11 mouse cellular contexts compared by ENCODE assay signal in genomic region chr4:86310806-86311730, GRCm38 (mm10).
DNase-seq lines count a peak whose midpoint lies in the region; ATAC-seq and TF ChIP-seq lines count a peak whose summit lies in the region.
"Had no signal": no experiment of that assay in that cellular context is flagged by ENCODE, and none has a peak within 500 bp of the region (broad histone marks: within the 10 kb centered on the region; RNA-seq: fewer than 3 reads in every experiment).

No protein-coding gene starts in this region.

- no peak for TF ChIP-seq CTCF in MEL (IDR thresholded peaks at IDR 0.05 in 2 of 3, conservative IDR thresholded peaks at IDR 0.05 in 1 of 3; ENCODE audit: control insufficient read depth in 1 of 3, insufficient read depth in 1 of 3, low read depth in 2 of 3, low read length in 3 of 3, poor library complexity in 1 of 3, severe bottlenecking in 1 of 3)

- H3K4me3 ChIP-seq in MEL (ENCODE audit: control insufficient read depth in 1 of 2, insufficient read depth in 1 of 2, low read depth in 2 of 2, low read length in 2 of 2): no peak overlapping the region
- no peak overlapping the region for H3K4me3 ChIP-seq in heart, embryonic 11.5 days (ENCODE audit: low read depth, low read length)
- H3K4me3 ChIP-seq: forebrain, embryonic 15.5 days; hindbrain, embryonic 12.5 days had no signal

- no peak overlapping the region for H3K27ac ChIP-seq in MEL (ENCODE audit: control insufficient read depth, low read depth, low read length)
- H3K27ac ChIP-seq in heart, embryonic 11.5 days (ENCODE audit: low read depth, low read length): peak overlapping the region; percentile 85
- H3K27ac ChIP-seq: forebrain, embryonic 15.5 days; hindbrain, embryonic 12.5 days had no signal

- no peaks in the 10 kb centered on the region for H3K27me3 ChIP-seq in MEL (ENCODE audit: control insufficient read depth in 1 of 2, insufficient read depth in 2 of 2, low read length in 2 of 2)
- no peaks in the 10 kb centered on the region for H3K27me3 ChIP-seq in heart, embryonic 11.5 days (ENCODE audit: control insufficient read depth, insufficient read depth, low read length)
- H3K27me3 ChIP-seq: forebrain, embryonic 15.5 days; hindbrain, embryonic 12.5 days had no signal

- no peak for TF ChIP-seq POLR2A in MEL (IDR thresholded peaks at IDR 0.05; ENCODE audit: control insufficient read depth in 1 of 2, insufficient read depth in 1 of 2, low read depth in 1 of 2, low read length in 2 of 2, poor library complexity in 1 of 2)

- H3K79me2 ChIP-seq in MEL (ENCODE audit: control insufficient read depth, insufficient read depth, low read length, poor library complexity): no peaks in the 10 kb centered on the region

- H3K9me3 ChIP-seq in MEL (replicated peaks; ENCODE audit: insufficient read depth, low read length): no peaks in the 10 kb centered on the region
- no peaks in the 10 kb centered on the region for H3K9me3 ChIP-seq in heart, embryonic 11.5 days (replicated peaks; ENCODE audit: control insufficient read depth, low read length)
- H3K9me3 ChIP-seq: forebrain, embryonic 15.5 days; hindbrain, embryonic 12.5 days had no signal

- H3K36me3 ChIP-seq in MEL (ENCODE audit: control insufficient read depth in 1 of 2, insufficient read depth in 2 of 2, low read length in 2 of 2): no peaks in the 10 kb centered on the region
- H3K36me3 ChIP-seq in heart, embryonic 11.5 days (ENCODE audit: control insufficient read depth, insufficient read depth, low read length): no peaks in the 10 kb centered on the region
- H3K36me3 ChIP-seq: forebrain, embryonic 15.5 days; hindbrain, embryonic 12.5 days had no signal

- H3K4me2 ChIP-seq in heart, embryonic 11.5 days: no peak overlapping the region
- H3K4me2 ChIP-seq: forebrain, embryonic 15.5 days; hindbrain, embryonic 12.5 days; midbrain, embryonic 11.5 days had no signal

- no peaks in the 10 kb centered on the region for H3K4me1 ChIP-seq in MEL (ENCODE audit: control insufficient read depth in 1 of 2, insufficient read depth in 2 of 2, low read length in 2 of 2)
- peaks cover 22% of the 10 kb centered on the region; the same call in 1 of the 2 replicates for H3K4me1 ChIP-seq in heart, embryonic 11.5 days (ENCODE audit: control insufficient read depth, insufficient read depth, low read length)
- H3K4me1 ChIP-seq: forebrain, embryonic 15.5 days; hindbrain, embryonic 12.5 days had no signal

- no peak overlapping the region for H3K9ac ChIP-seq in MEL (ENCODE audit: control insufficient read depth, low read depth, low read length, poor library complexity, severe bottlenecking)
- H3K9ac ChIP-seq in heart, embryonic 11.5 days (ENCODE audit: low read depth, low read length): no peak overlapping the region
- H3K9ac ChIP-seq: forebrain, embryonic 15.5 days; hindbrain, embryonic 12.5 days had no signal

- no peak for TF ChIP-seq RAD21 in MEL (IDR thresholded peaks at IDR 0.05; ENCODE audit: low read depth, low read length)

- WGBS in heart, embryonic 11.5 days (ENCODE audit: insufficient replicate concordance): 35% methylated on average over 7 of the region's 7 CpGs

- peak; percentile 50 for DNase-seq in adrenal gland, adult 2 months
- DNase-seq in adrenal gland, adult 18-20 months (ENCODE audit: low spot score in 2 of 2): no peak
- peak; percentile 16 for DNase-seq in MEL (ENCODE audit: low read depth, low spot score)
- DNase-seq in kidney, postnatal 10 days: peak; percentile 40
- no peak for DNase-seq in urinary bladder, postnatal 10 days (ENCODE audit: low spot score)
- no peak for DNase-seq in neural tube, embryonic 10.5 days (ENCODE audit: extremely low spot score, low spot score)
- no peak for DNase-seq in embryo, embryonic 9.5 days (ENCODE audit: extremely low spot score)

- no peak for TF ChIP-seq EP300 in MEL (IDR thresholded peaks at IDR 0.05; ENCODE audit: low read depth in 1 of 2, low read length in 2 of 2)

- ATAC-seq in heart, embryonic 11.5 days (replicated peaks; ENCODE audit: insufficient number of reproducible peaks, low FRiP score, low TSS enrichment): peak; percentile 68
- ATAC-seq: forebrain, embryonic 15.5 days had no signal

TF ChIP-seq in MEL, 35 proteins besides CTCF, POLR2A, EP300 and RAD21:
- TF ChIP-seq NRF1 (IDR thresholded peaks at IDR 0.05; ENCODE audit: insufficient read depth, low read depth, low read length, poor library complexity, severe bottlenecking) (no peak), RCOR1 (IDR thresholded peaks at IDR 0.05; ENCODE audit: low read depth, low read length) (no peak), MYC (IDR thresholded peaks at IDR 0.05; ENCODE audit: low read depth, low read length) (no peak), ELF1 (IDR thresholded peaks at IDR 0.05; ENCODE audit: low read depth, low read length) (no peak), TCF12 (IDR thresholded peaks at IDR 0.05; ENCODE audit: low read depth, low read length) (no peak), UBTF (IDR thresholded peaks at IDR 0.05; ENCODE audit: borderline replicate concordance, insufficient read depth, low read depth, low read length) (no peak), MXI1 (IDR thresholded peaks at IDR 0.05; ENCODE audit: low read depth, low read length) (no peak), GABPA (IDR thresholded peaks at IDR 0.05; ENCODE audit: low read depth, low read length) (no peak), KAT2A (conservative IDR thresholded peaks at IDR 0.05; ENCODE audit: low read depth, low read length) (no peak), USF1 (IDR thresholded peaks at IDR 0.05; ENCODE audit: low read depth, low read length) (no peak), ZNF384 (IDR thresholded peaks at IDR 0.05; ENCODE audit: low read depth, low read length) (no peak), NELFE (IDR thresholded peaks at IDR 0.05; ENCODE audit: low read depth, low read length) (no peak), MAFK (IDR thresholded peaks at IDR 0.05; ENCODE audit: borderline replicate concordance, low read depth, low read length) (no peak), MYB (IDR thresholded peaks at IDR 0.05; ENCODE audit: low read depth, low read length) (no peak), CHD1 (IDR thresholded peaks at IDR 0.05; ENCODE audit: low read depth, low read length) (no peak), SMC3 (IDR thresholded peaks at IDR 0.05; ENCODE audit: low read depth, low read length) (no peak), CHD2 (IDR thresholded peaks at IDR 0.05; ENCODE audit: low read length) (no peak), MAZ (IDR thresholded peaks at IDR 0.05; ENCODE audit: low read depth, low read length) (no peak), E2F4 (IDR thresholded peaks at IDR 0.05; ENCODE audit: borderline replicate concordance, low read depth, low read length) (no peak), MEF2A (IDR thresholded peaks at IDR 0.05; ENCODE audit: extremely low read depth, insufficient replicate concordance, low read depth, low read length, poor library complexity, severe bottlenecking) (no peak)

Comparison
In these comparisons a context has a peak if more than half of its experiments do, and no peak if none do; other contexts are left out.
1. DNase-seq: peak in adrenal gland, adult 2 months (single experiment), MEL (single experiment) and kidney, postnatal 10 days (single experiment); none in adrenal gland, adult 18-20 months (0 of 2), urinary bladder, postnatal 10 days (single experiment), neural tube, embryonic 10.5 days (single experiment) and embryo, embryonic 9.5 days (single experiment).